Mouse (Mus musculus): ENCODE data around the gene Sipa1l2. TPM values are rescaled to one million over a fixed set of nuclear protein-coding genes. Genes with fewer than 3 reads are reported as not detected.

Gene Sipa1l2
- total and polyA plus RNA-seq, 2 experiments from 2014 or later, result 10.1 to 52.6 TPM

DNA sequence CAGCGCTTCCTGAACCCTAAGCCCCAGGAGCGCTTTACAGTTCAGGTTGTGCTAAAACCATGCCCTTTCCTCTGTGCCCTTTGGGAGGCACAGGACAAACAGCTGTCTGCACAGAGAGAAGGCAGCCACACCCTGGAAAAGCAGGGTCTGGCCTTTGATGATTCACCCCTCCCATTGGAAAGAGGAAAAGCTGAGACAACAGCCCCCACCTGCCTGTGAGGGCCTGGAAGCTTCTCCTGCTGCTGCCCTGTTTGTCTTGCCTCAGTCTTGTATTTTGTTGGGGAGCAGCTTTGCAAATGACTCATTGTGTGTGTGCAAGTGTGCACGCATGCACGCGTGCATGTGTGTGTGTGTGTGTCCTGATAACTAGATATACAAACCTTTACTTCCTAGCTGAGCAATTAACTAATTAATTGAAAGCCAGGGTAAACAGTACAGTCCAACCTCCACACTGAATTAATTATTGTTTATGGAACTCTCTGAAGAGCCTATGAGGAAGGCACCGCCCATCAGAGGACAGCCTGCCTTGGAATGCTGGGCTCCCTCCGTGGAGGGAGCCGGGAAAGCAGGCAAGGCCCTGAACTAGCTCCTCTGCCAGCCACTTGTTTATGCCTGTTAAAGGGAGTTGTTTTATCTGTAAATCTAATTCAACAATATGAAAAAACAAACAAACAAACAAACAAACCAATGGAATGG is 35.4 kb upstream of the Sipa1l2 start:
- no peak overlapping the region for H3K4me3 ChIP-seq (ENCODE audit: low read depth, low read length)
- no peak for ATAC-seq (ENCODE audit: low FRiP score)
- 76% methylated on average over 8 of the region's 8 CpGs for WGBS
- H3K36me3 ChIP-seq (ENCODE audit: insufficient read depth, low read length), result no peaks in the 10 kb centered on the region
- no peak for TF ChIP-seq CTCF (IDR thresholded peaks at IDR 0.05)
- DNase-seq (ENCODE audit: low spot score), result no peak
- H3K4me2 ChIP-seq (ENCODE audit: low read depth, low read length, poor library complexity, severe bottlenecking), result no peak overlapping the region
- no peaks in the 10 kb centered on the region for H3K9me3 ChIP-seq (ENCODE audit: low read length)
- no peak overlapping the region for H3K9ac ChIP-seq (replicated peaks; ENCODE audit: low read length, poor library complexity, severe bottlenecking)
- H3K27ac ChIP-seq (ENCODE audit: low read depth, low read length), result no peak overlapping the region
- H3K4me1 ChIP-seq (ENCODE audit: insufficient read depth, low read length), result no peaks in the 10 kb centered on the region
- H3K27me3 ChIP-seq (ENCODE audit: insufficient read depth, low read length), result no peaks in the 10 kb centered on the region; the same call in 1 of the 2 replicates

DNA sequence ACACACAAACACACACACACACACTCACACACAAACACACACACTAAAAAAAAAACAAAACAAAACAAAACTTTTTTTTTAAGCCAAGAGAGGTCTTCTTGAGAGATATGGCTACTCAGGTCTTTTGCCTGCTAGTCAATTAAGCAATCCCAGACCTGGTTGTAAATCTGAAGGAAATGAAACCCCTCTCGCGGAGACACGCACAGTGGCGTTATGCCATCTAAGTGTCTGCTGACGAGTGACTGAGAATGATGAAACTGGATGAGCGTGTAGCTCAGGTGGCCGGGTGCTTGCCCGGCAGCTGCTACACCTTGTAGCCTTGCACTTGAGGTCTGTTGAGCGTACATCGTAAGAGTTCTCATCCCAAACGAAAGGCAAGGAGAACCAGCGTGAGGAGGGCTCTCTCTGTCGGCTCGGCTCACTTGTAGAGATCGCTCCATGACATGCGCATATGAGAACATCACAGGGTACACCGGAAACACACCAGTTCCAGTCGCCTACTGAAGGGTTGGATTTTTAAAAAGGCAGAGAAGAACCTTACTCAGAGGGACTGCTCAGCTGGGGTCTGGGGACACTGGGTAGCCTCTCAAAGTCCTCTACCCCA is 34.7 kb upstream of the Sipa1l2 start:
- no peak for DNase-seq (ENCODE audit: low spot score)
- no peaks in the 10 kb centered on the region for H3K4me1 ChIP-seq (ENCODE audit: insufficient read depth, low read length)
- no peak overlapping the region for H3K9ac ChIP-seq (replicated peaks; ENCODE audit: low read length, poor library complexity, severe bottlenecking)
- no peaks in the 10 kb centered on the region for H3K36me3 ChIP-seq (ENCODE audit: insufficient read depth, low read length)
- H3K4me2 ChIP-seq (ENCODE audit: low read depth, low read length, poor library complexity, severe bottlenecking), result no peak overlapping the region
- no peak for TF ChIP-seq CTCF (IDR thresholded peaks at IDR 0.05)
- ATAC-seq (ENCODE audit: low FRiP score), result no peak
- 90% methylated on average over 18 of the region's 18 CpGs for WGBS
- no peaks in the 10 kb centered on the region for H3K9me3 ChIP-seq (ENCODE audit: low read length)
- no peak overlapping the region for H3K27ac ChIP-seq (ENCODE audit: low read depth, low read length)
- H3K4me3 ChIP-seq (ENCODE audit: low read depth, low read length), result no peak overlapping the region
- no peaks in the 10 kb centered on the region; the same call in 1 of the 2 replicates for H3K27me3 ChIP-seq (ENCODE audit: insufficient read depth, low read length)

- DNase-seq (ENCODE audit: low spot score) (no peak), ATAC-seq (ENCODE audit: low FRiP score) (no peak)
- WGBS, result 89% methylated on average over 8 of the region's 8 CpGs
- TF ChIP-seq CTCF (IDR thresholded peaks at IDR 0.05), result no peak
- no peak overlapping the region for H3K27ac ChIP-seq (ENCODE audit: low read depth, low read length)
- H3K4me2 ChIP-seq (ENCODE audit: low read depth, low read length, poor library complexity, severe bottlenecking), result no peak overlapping the region
- no peaks in the 10 kb centered on the region; the same call in 1 of the 2 replicates for H3K27me3 ChIP-seq (ENCODE audit: insufficient read depth, low read length)
- H3K36me3 ChIP-seq (ENCODE audit: insufficient read depth, low read length), result no peaks in the 10 kb centered on the region
- H3K9me3 ChIP-seq (ENCODE audit: low read length), result no peaks in the 10 kb centered on the region
- H3K4me3 ChIP-seq (ENCODE audit: low read depth, low read length), result no peak overlapping the region
- H3K4me1 ChIP-seq (ENCODE audit: insufficient read depth, low read length), result no peaks in the 10 kb centered on the region
- no peak overlapping the region for H3K9ac ChIP-seq (replicated peaks; ENCODE audit: low read length, poor library complexity, severe bottlenecking)
Measured at GRCm38 (mm10) chr8:125603312-125603840, 33.8 kb upstream of the Sipa1l2 start.

GRCm38 (mm10) chr8:125600033-125600686 is 30.6 kb upstream of the Sipa1l2 start:
- no peaks in the 10 kb centered on the region for H3K27me3 ChIP-seq (ENCODE audit: insufficient read depth, low read length)
- ATAC-seq (ENCODE audit: low FRiP score) (no peak), DNase-seq (ENCODE audit: low spot score) (no peak)
- H3K4me2 ChIP-seq (ENCODE audit: low read depth, low read length, poor library complexity, severe bottlenecking), result no peak overlapping the region
- no peaks in the 10 kb centered on the region for H3K4me1 ChIP-seq (ENCODE audit: insufficient read depth, low read length)
- H3K36me3 ChIP-seq (ENCODE audit: insufficient read depth, low read length), result no peaks in the 10 kb centered on the region
- no peak overlapping the region for H3K4me3 ChIP-seq (ENCODE audit: low read depth, low read length)
- WGBS, result 50% methylated on average over 12 of the region's 12 CpGs
- TF ChIP-seq CTCF (IDR thresholded peaks at IDR 0.05), result no peak
- no peaks in the 10 kb centered on the region for H3K9me3 ChIP-seq (ENCODE audit: low read length)
- no peak overlapping the region for H3K9ac ChIP-seq (replicated peaks; ENCODE audit: low read length, poor library complexity, severe bottlenecking)
- no peak overlapping the region for H3K27ac ChIP-seq (ENCODE audit: low read depth, low read length)

- Histone ChIP-seq H3K9me3 (ENCODE audit: low read length) (no peaks in the 10 kb centered on the region), H3K4me1 (ENCODE audit: insufficient read depth, low read length) (no peaks in the 10 kb centered on the region), H3K4me2 (ENCODE audit: low read depth, low read length, poor library complexity, severe bottlenecking) (no peak overlapping the region), H3K4me3 (ENCODE audit: low read depth, low read length) (no peak overlapping the region), H3K9ac (replicated peaks; ENCODE audit: low read length, poor library complexity, severe bottlenecking) (no peak overlapping the region), H3K27ac (ENCODE audit: low read depth, low read length) (no peak overlapping the region), H3K36me3 (ENCODE audit: insufficient read depth, low read length) (no peaks in the 10 kb centered on the region), H3K27me3 (ENCODE audit: insufficient read depth, low read length) (no peaks in the 10 kb centered on the region)
- DNase-seq (ENCODE audit: low spot score) (peak; percentile 87), ATAC-seq (ENCODE audit: low FRiP score) (no peak)
- no peak for TF ChIP-seq CTCF (IDR thresholded peaks at IDR 0.05)
- 60% methylated on average over 17 of the region's 17 CpGs for WGBS
Measured at GRCm38 (mm10) chr8:125595571-125596508, 26.2 kb upstream of the Sipa1l2 start.

All from midbrain, postnatal 0 days (tissue).